Mouse (Mus musculus): ENCODE measurements around the gene Cpxm1. TPM values are rescaled to one million over a fixed set of nuclear protein-coding genes. Genes with fewer than 3 reads are reported as not detected.

The Cpxm1 gene
- total and polyA plus RNA-seq, 2 experiments = 0.46 to 1.6 TPM

DNA sequence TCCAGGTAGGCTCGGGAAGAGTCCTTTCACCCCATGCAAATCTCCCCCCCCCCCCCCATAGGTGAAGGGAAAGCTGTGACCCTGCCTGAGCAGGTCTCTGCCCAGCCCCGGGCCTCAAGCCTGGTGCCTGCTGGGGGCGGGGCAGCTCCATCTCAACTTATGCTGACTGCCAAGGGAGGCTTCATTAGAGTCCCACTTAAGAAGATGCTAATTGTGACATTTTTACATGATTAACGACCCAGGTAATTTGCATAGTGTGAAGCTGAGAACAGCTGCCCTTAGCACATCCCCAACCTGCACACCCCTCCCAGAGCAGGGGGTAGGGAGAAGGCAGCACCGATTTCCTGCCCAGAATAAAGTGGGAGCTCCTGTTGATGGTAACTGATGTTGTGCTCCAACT lies 38.5 kb downstream of the Cpxm1 start:
- no peak overlapping the region for H3K4me3 ChIP-seq (ENCODE audit: insufficient read depth, low read depth, low read length)
- no peak for DNase-seq (ENCODE audit: extremely low read depth, low read depth, low spot score)
- no peaks in the 10 kb centered on the region for H3K4me1 ChIP-seq (ENCODE audit: control insufficient read depth, insufficient read depth, low read length)
- no peak overlapping the region for H3K27ac ChIP-seq (replicated peaks; ENCODE audit: insufficient read depth, low read depth, low read length)
- TF ChIP-seq CTCF (IDR thresholded peaks at IDR 0.05; ENCODE audit: low read depth, low read length) (no peak), POLR2A (IDR thresholded peaks at IDR 0.05; ENCODE audit: extremely low read depth, insufficient read depth, low read length) (no peak)
- H3K79me2 ChIP-seq (ENCODE audit: control insufficient read depth, insufficient read depth, low read length) = no peaks in the 10 kb centered on the region
- WGBS = 17% methylated on average over 5 of the region's 5 CpGs
- H3K9ac ChIP-seq (ENCODE audit: low read depth, low read length) = no peak overlapping the region
- H3K36me3 ChIP-seq (ENCODE audit: control insufficient read depth, insufficient read depth, low read length) = no peaks in the 10 kb centered on the region
- H3K27me3 ChIP-seq (ENCODE audit: control insufficient read depth, insufficient read depth, low read length) = peaks cover 13% of the 10 kb centered on the region

- Histone ChIP-seq H3K79me2 (ENCODE audit: control insufficient read depth, insufficient read depth, low read length) (no peaks in the 10 kb centered on the region), H3K4me1 (ENCODE audit: control insufficient read depth, insufficient read depth, low read length) (no peaks in the 10 kb centered on the region), H3K27ac (replicated peaks; ENCODE audit: insufficient read depth, low read depth, low read length) (no peak overlapping the region), H3K4me3 (ENCODE audit: insufficient read depth, low read depth, low read length) (no peak overlapping the region), H3K27me3 (ENCODE audit: control insufficient read depth, insufficient read depth, low read length) (peaks cover 11% of the 10 kb centered on the region), H3K9ac (ENCODE audit: low read depth, low read length) (no peak overlapping the region), H3K36me3 (ENCODE audit: control insufficient read depth, insufficient read depth, low read length) (no peaks in the 10 kb centered on the region)
- WGBS = 90% methylated on average over 5 of the region's 5 CpGs
- TF ChIP-seq CTCF (IDR thresholded peaks at IDR 0.05; ENCODE audit: low read depth, low read length) = no peak
- TF ChIP-seq POLR2A (IDR thresholded peaks at IDR 0.05; ENCODE audit: extremely low read depth, insufficient read depth, low read length) = no peak
- DNase-seq (ENCODE audit: extremely low read depth, low read depth, low spot score) = no peak
Measured at GRCm38 (mm10) chr2:130357551-130357950, 39.8 kb downstream of the Cpxm1 start.

DNA sequence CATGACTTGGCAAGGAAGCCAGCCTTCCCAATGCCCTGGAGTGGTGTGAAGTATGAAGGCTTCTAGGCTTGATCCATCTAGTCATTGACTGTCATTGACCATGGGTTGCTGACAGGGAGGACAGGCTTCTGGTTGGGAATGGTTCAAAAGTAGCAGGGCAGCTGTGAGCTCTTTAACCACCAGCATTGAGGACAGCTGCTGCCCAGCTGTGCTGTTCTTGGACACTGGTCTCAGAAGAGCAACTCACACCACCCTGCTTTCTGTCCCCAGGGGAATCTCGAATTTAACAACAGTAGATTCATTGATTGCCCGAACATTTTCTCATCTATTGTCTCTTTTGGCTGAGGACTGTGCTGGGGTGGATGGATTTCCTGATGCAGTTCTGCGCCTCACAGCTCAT lies 43.5 kb downstream of the Cpxm1 start:
- WGBS = 65% methylated on average over 3 of the region's 3 CpGs

DNA sequence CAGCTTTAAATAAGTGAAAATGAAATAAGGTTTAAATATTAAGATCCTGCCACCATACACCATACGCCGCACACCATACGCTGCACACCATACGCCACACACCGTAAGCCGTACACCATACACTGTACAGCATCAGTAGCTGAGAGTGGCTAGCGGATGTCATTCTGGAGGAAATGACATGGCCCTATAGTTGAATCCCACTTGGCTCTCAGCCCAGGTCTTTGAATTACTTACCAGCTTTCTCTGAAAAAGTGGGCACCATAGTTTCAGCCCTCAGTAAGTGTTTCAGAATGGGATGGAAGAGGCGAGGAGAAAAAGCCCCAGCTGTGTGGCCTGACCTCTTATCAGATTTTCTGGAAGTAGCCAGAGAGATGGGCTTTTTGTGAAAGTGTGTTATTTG lies 44.0 kb downstream of the Cpxm1 start:
- DNase-seq (ENCODE audit: extremely low read depth, low read depth, low spot score) = no peak
- Histone ChIP-seq H3K79me2 (ENCODE audit: control insufficient read depth, insufficient read depth, low read length) (no peaks in the 10 kb centered on the region), H3K27ac (replicated peaks; ENCODE audit: insufficient read depth, low read depth, low read length) (no peak overlapping the region), H3K9ac (ENCODE audit: low read depth, low read length) (no peak overlapping the region), H3K4me3 (ENCODE audit: insufficient read depth, low read depth, low read length) (no peak overlapping the region), H3K27me3 (ENCODE audit: control insufficient read depth, insufficient read depth, low read length) (peaks cover 2% of the 10 kb centered on the region; the same call in 1 of the 2 replicates), H3K36me3 (ENCODE audit: control insufficient read depth, insufficient read depth, low read length) (no peaks in the 10 kb centered on the region), H3K4me1 (ENCODE audit: control insufficient read depth, insufficient read depth, low read length) (no peaks in the 10 kb centered on the region)
- TF ChIP-seq POLR2A (IDR thresholded peaks at IDR 0.05; ENCODE audit: extremely low read depth, insufficient read depth, low read length) = no peak
- no peak for TF ChIP-seq CTCF (IDR thresholded peaks at IDR 0.05; ENCODE audit: low read depth, low read length)
- 94% methylated on average over 8 of the region's 8 CpGs for WGBS

More for the DNA sequence above, 43.5 kb downstream of the Cpxm1 start:
- H3K4me3 ChIP-seq (ENCODE audit: insufficient read depth, low read depth, low read length) = no peak overlapping the region
- no peaks in the 10 kb centered on the region for H3K4me1 ChIP-seq (ENCODE audit: control insufficient read depth, insufficient read depth, low read length)
- no peak overlapping the region for H3K27ac ChIP-seq (replicated peaks; ENCODE audit: insufficient read depth, low read depth, low read length)
- no peak overlapping the region for H3K9ac ChIP-seq (ENCODE audit: low read depth, low read length)
- H3K36me3 ChIP-seq (ENCODE audit: control insufficient read depth, insufficient read depth, low read length) = no peaks in the 10 kb centered on the region
- no peak for DNase-seq (ENCODE audit: extremely low read depth, low read depth, low spot score)
- no peaks in the 10 kb centered on the region for H3K79me2 ChIP-seq (ENCODE audit: control insufficient read depth, insufficient read depth, low read length)
- TF ChIP-seq POLR2A (IDR thresholded peaks at IDR 0.05; ENCODE audit: extremely low read depth, insufficient read depth, low read length) (no peak), CTCF (IDR thresholded peaks at IDR 0.05; ENCODE audit: low read depth, low read length) (no peak)
- peaks cover 2% of the 10 kb centered on the region; the same call in 1 of the 2 replicates for H3K27me3 ChIP-seq (ENCODE audit: control insufficient read depth, insufficient read depth, low read length)

GRCm38 (mm10) chr2:130351758-130352339 lies 45.5 kb downstream of the Cpxm1 start:
- TF ChIP-seq CTCF (IDR thresholded peaks at IDR 0.05; ENCODE audit: low read depth, low read length) (no peak), POLR2A (IDR thresholded peaks at IDR 0.05; ENCODE audit: extremely low read depth, insufficient read depth, low read length) (no peak)
- H3K9ac ChIP-seq (ENCODE audit: low read depth, low read length) = no peak overlapping the region

GRCm38 (mm10) chr2:130350376-130350775 lies 47.0 kb downstream of the Cpxm1 start:
- TF ChIP-seq POLR2A (IDR thresholded peaks at IDR 0.05; ENCODE audit: extremely low read depth, insufficient read depth, low read length) (no peak), CTCF (IDR thresholded peaks at IDR 0.05; ENCODE audit: low read depth, low read length) (no peak)
- H3K9ac ChIP-seq (ENCODE audit: low read depth, low read length) = no peak overlapping the region
- peaks cover 2% of the 10 kb centered on the region; the same call in 1 of the 2 replicates for H3K27me3 ChIP-seq (ENCODE audit: control insufficient read depth, insufficient read depth, low read length)
- no peak for DNase-seq (ENCODE audit: extremely low read depth, low read depth, low spot score)
- H3K79me2 ChIP-seq (ENCODE audit: control insufficient read depth, insufficient read depth, low read length) = no peaks in the 10 kb centered on the region
- no peaks in the 10 kb centered on the region for H3K36me3 ChIP-seq (ENCODE audit: control insufficient read depth, insufficient read depth, low read length)
- no peak overlapping the region for H3K4me3 ChIP-seq (ENCODE audit: insufficient read depth, low read depth, low read length)
- no peak overlapping the region for H3K27ac ChIP-seq (replicated peaks; ENCODE audit: insufficient read depth, low read depth, low read length)
- no peaks in the 10 kb centered on the region for H3K4me1 ChIP-seq (ENCODE audit: control insufficient read depth, insufficient read depth, low read length)
- 88% methylated on average over 3 of the region's 3 CpGs for WGBS

More at GRCm38 (mm10) chr2:130351758-130352339, 45.5 kb downstream of the Cpxm1 start:
- H3K4me3 ChIP-seq (ENCODE audit: insufficient read depth, low read depth, low read length) = no peak overlapping the region
- no peak overlapping the region for H3K27ac ChIP-seq (replicated peaks; ENCODE audit: insufficient read depth, low read depth, low read length)
- DNase-seq (ENCODE audit: extremely low read depth, low read depth, low spot score) = no peak
- H3K27me3 ChIP-seq (ENCODE audit: control insufficient read depth, insufficient read depth, low read length) = peaks cover 2% of the 10 kb centered on the region; the same call in 1 of the 2 replicates
- no peaks in the 10 kb centered on the region for H3K36me3 ChIP-seq (ENCODE audit: control insufficient read depth, insufficient read depth, low read length)
- no peaks in the 10 kb centered on the region for H3K79me2 ChIP-seq (ENCODE audit: control insufficient read depth, insufficient read depth, low read length)
- WGBS = 57% methylated on average over 5 of the region's 5 CpGs
- no peaks in the 10 kb centered on the region for H3K4me1 ChIP-seq (ENCODE audit: control insufficient read depth, insufficient read depth, low read length)
